Mouse (Mus musculus) MEL (cell line): ENCODE measurements around the gene Olfr520.

ENCODE experiments used
- CTCF ChIP-seq, 3 experiments: IDR thresholded peaks in 2 of 3; conservative IDR thresholded peaks in 1 of 3; 2 replicates each; pipeline ENCODE4 v1.5.1; 2011 to 2012; ENCODE audit warnings: low read length in 3 of 3, low read depth in 2 of 3, mild to moderate bottlenecking in 2 of 3, improper control_type of control experiment in 1 of 3, inconsistent platforms in 1 of 3, mixed read lengths in 1 of 3, moderate library complexity in 1 of 3; ENCODE audit not compliant: control insufficient read depth in 1 of 3, insufficient read depth in 1 of 3, poor library complexity in 1 of 3, severe bottlenecking in 1 of 3
- ELF1 ChIP-seq: IDR thresholded peaks from 2 replicates; pipeline ENCODE4 v1.6.1; 2014; ENCODE audit warnings: low read depth, mild to moderate bottlenecking, inconsistent platforms, low read length, improper control_type of control experiment, moderate library complexity
- HCFC1 ChIP-seq: IDR thresholded peaks from 2 replicates; pipeline ENCODE4 v1.6.1; 2012; ENCODE audit warnings: low read depth, mild to moderate bottlenecking, inconsistent platforms, low read length, improper control_type of control experiment, moderate library complexity
- JUND ChIP-seq: IDR thresholded peaks from 2 replicates; pipeline ENCODE4 v1.6.1; 2011; ENCODE audit warnings: low read depth, mild to moderate bottlenecking, improper control_type of control experiment, low read length
- SMC3 ChIP-seq: IDR thresholded peaks from 2 replicates; pipeline ENCODE4 v1.6.1; 2011; ENCODE audit warnings: low read depth, low read length, improper control_type of control experiment

- TF ChIP-seq ELF1, result no peak
- TF ChIP-seq CTCF (IDR thresholded peaks at IDR 0.05 in 2 of 3, conservative IDR thresholded peaks at IDR 0.05 in 1 of 3; ENCODE audit: control insufficient read depth in 1 of 3, insufficient read depth in 1 of 3, low read depth in 2 of 3, low read length in 3 of 3, poor library complexity in 1 of 3, severe bottlenecking in 1 of 3), result no peak
- TF ChIP-seq JUND, result no peak
- no peak for TF ChIP-seq SMC3
- no peak for TF ChIP-seq HCFC1
These were observed 51.8 kb downstream of the Olfr520 start for GRCm38 (mm10) chr7:99781916-99782315.
